Mouse (Mus musculus): ENCODE results near the gene Syt3. TPM values are rescaled to one million over a fixed set of nuclear protein-coding genes. Genes with fewer than 3 reads are reported as not detected.

The Syt3 gene
- polyA plus RNA-seq, 1 experiment from 2014 or later: 2.7 TPM

DNA sequence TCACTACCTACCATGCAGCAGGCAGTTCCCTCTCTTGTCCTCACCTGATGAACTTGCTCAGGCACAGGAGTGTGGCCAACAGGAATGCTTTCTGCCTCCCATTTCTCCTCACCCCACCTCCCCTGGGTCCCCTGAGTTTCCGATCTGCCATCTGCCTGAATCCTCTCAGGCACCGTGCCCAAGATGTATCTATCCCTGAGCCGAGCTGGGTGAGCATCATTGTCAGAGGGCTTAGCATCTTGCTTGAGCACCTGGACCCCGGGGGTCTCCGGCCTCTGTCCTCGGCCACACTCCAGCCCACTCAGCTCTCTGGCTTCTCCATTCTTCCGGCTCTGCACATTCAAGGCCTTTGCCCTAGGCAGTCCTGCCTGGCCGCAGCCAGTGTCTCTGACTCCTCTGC lies 54.0 kb downstream of the Syt3 start:
- H3K9me3 ChIP-seq (replicated peaks): no peaks in the 10 kb centered on the region
- H3K9ac ChIP-seq: no peak overlapping the region
- no peaks in the 10 kb centered on the region for H3K36me3 ChIP-seq
- WGBS: 50% methylated on average over 8 of the region's 8 CpGs
- H3K4me2 ChIP-seq (replicated peaks): no peak overlapping the region
- no peak overlapping the region for H3K4me3 ChIP-seq (replicated peaks)
- H3K27me3 ChIP-seq: peaks cover 61% of the 10 kb centered on the region
- H3K27ac ChIP-seq (replicated peaks): no peak overlapping the region
- peaks cover 9% of the 10 kb centered on the region for H3K4me1 ChIP-seq
- no peak for ATAC-seq (ENCODE audit: insufficient number of reproducible peaks, low FRiP score, low TSS enrichment, low read depth)

DNA sequence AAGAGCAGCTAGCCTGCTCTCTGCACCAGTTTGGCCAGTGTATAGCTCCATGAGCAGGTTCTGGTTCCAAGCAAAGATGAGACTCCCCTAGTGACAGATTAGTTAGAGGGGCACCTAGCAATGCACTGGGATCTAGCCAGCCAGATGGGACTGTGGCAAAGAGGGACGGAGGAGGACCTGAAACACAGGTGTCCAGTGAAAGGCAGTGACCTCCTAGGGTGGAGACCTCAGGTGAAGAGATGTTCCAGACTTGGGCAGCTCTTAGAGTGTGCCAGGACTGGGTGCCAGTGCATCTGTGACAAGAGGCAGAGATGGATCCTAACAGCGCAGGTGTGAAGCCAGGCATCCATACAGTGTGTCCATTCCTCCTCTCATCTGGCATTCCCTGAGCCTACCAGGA lies 55.8 kb downstream of the Syt3 start:
- no peak overlapping the region for H3K27ac ChIP-seq (replicated peaks)
- H3K9ac ChIP-seq: no peak overlapping the region
- ATAC-seq (ENCODE audit: insufficient number of reproducible peaks, low FRiP score, low TSS enrichment, low read depth): no peak
- no peak overlapping the region for H3K4me3 ChIP-seq (replicated peaks)
- 73% methylated on average over 2 of the region's 2 CpGs for WGBS
- H3K9me3 ChIP-seq (replicated peaks): no peaks in the 10 kb centered on the region
- peaks cover 77% of the 10 kb centered on the region for H3K27me3 ChIP-seq
- peaks cover 13% of the 10 kb centered on the region for H3K4me1 ChIP-seq
- no peaks in the 10 kb centered on the region for H3K36me3 ChIP-seq
- no peak overlapping the region for H3K4me2 ChIP-seq (replicated peaks)

DNA sequence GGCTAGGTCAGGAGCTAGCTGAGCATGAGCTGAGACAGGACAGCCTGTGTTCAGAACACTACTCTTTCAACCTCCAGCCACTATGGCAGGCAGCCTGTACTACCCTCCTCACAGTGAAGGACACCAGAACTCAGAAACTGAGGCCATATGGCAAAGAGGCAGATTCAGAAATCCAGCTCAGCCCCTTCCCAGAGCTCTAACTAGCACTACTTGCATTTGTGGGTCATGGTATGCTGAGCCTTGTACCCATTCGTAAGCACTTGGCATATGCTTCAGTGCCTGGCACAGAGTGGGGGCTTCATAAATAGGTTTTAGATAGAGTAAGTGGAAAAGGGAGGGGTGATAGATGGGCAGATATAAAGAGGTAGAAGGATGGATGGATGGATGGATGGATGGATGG lies 56.6 kb downstream of the Syt3 start:
- no peak for ATAC-seq (ENCODE audit: insufficient number of reproducible peaks, low FRiP score, low TSS enrichment, low read depth)

DNA sequence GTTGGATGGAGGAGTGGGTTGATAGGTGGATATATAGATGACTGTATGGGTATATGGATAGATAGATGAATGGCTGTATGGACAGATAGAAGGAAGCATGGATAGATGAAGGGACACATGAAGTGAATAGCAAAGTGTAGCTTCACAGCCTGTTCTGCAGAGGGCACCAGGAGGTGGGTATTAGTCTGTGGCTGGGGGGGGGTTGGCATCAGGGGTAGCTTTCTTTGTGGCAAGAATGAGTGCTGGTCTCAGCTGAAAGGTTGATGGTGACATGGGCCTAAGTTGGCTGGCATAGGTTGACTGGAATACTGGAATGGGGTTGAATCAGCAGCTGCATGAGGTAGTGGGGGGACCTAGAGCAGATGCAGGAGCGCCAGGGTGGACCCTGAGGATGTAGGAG lies 57.3 kb downstream of the Syt3 start:
- peaks cover 85% of the 10 kb centered on the region for H3K27me3 ChIP-seq
- H3K27ac ChIP-seq (replicated peaks): no peak overlapping the region
- no peaks in the 10 kb centered on the region for H3K9me3 ChIP-seq (replicated peaks)
- H3K4me3 ChIP-seq (replicated peaks): 0 out of 2 replicates have a peak overlapping the region, but pooled peaks have one; percentile 37
- H3K9ac ChIP-seq: no peak overlapping the region
- ATAC-seq (ENCODE audit: insufficient number of reproducible peaks, low FRiP score, low TSS enrichment, low read depth): no peak
- peak overlapping the region; percentile 51; the same call in 1 of the 2 replicates for H3K4me2 ChIP-seq (replicated peaks)
- 11% methylated on average over 1 of the region's 1 CpGs for WGBS
- peaks cover 13% of the 10 kb centered on the region for H3K4me1 ChIP-seq
- no peaks in the 10 kb centered on the region for H3K36me3 ChIP-seq

More for the DNA sequence above, 56.6 kb downstream of the Syt3 start:
- Histone ChIP-seq H3K27ac (replicated peaks) (no peak overlapping the region), H3K36me3 (no peaks in the 10 kb centered on the region), H3K4me1 (peaks cover 13% of the 10 kb centered on the region), H3K27me3 (peaks cover 82% of the 10 kb centered on the region), H3K4me2 (replicated peaks) (no peak overlapping the region), H3K4me3 (replicated peaks) (no peak overlapping the region), H3K9ac (no peak overlapping the region), H3K9me3 (replicated peaks) (no peaks in the 10 kb centered on the region)
- WGBS: 85% methylated on average over 1 of the region's 1 CpGs

DNA sequence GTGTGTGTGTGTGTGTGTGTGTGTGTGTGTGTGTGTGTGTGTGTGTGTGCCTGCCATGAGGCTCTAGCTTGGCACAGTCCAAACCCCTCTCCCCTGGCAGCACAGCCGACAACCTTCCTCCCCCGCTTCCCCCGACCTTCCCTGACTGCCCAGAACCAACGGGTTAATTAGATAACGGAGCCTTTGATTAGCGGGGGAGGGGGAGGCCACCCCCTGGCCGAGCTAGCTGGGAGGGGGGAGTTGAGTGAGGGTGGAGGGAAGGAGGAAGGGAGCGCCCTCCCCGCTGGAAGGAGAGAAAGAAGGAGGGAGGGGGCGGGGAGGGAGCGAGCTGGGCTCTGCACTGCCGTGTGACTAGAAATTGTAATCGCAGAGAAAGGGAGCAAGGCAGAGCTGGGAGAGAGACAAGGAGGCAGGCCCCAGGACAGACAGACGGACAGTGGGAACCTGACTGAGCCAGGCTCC lies 57.8 kb downstream of the Syt3 start:
- peak overlapping the region; percentile 37 for H3K4me3 ChIP-seq (replicated peaks)
- ATAC-seq (ENCODE audit: insufficient number of reproducible peaks, low FRiP score, low TSS enrichment, low read depth): 0 out of 2 replicates have a peak, but pooled peaks have one; percentile 22
- H3K27me3 ChIP-seq: peaks cover 89% of the 10 kb centered on the region
- H3K27ac ChIP-seq (replicated peaks): no peak overlapping the region
- H3K9ac ChIP-seq: peak overlapping the region; percentile 31; the same call in 1 of the 2 replicates
- WGBS: 1% methylated on average over 14 of the region's 14 CpGs
- H3K4me2 ChIP-seq (replicated peaks): peak overlapping the region; percentile 51
- H3K9me3 ChIP-seq (replicated peaks): no peaks in the 10 kb centered on the region
- H3K36me3 ChIP-seq: no peaks in the 10 kb centered on the region
- H3K4me1 ChIP-seq: peaks cover 13% of the 10 kb centered on the region

DNA sequence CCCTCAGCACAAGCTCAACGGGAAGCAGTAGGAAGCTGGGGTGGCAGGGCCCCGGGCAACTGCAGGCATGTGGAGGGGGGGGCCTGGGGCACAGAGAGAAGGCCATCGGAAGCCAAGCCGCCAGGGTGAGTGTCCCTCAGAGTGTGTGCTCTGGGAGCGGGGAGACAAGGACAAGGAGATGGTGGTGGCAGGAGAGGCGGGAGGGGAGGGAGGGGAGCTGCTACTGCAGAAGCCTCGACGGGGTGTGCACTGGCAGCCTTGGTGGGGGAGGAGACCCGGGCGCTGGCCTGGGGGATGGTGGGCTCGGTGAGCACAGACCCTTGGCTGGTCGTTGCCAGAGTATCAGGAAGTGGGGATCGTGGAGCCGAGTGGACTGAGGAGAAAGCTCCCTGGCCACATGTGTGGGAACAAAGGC lies 58.5 kb downstream of the Syt3 start:
- Histone ChIP-seq H3K4me3 (replicated peaks) (peak overlapping the region; percentile 37), H3K36me3 (no peaks in the 10 kb centered on the region), H3K9ac (0 out of 2 replicates have a peak overlapping the region, but pooled peaks have one; percentile 9), H3K4me2 (replicated peaks) (peak overlapping the region; percentile 51), H3K9me3 (replicated peaks) (no peaks in the 10 kb centered on the region), H3K27ac (replicated peaks) (no peak overlapping the region), H3K27me3 (peaks cover 88% of the 10 kb centered on the region), H3K4me1 (peaks cover 13% of the 10 kb centered on the region)
- no peak for ATAC-seq (ENCODE audit: insufficient number of reproducible peaks, low FRiP score, low TSS enrichment, low read depth)
- WGBS: under 1% methylated on average over 13 of the region's 14 CpGs

DNA sequence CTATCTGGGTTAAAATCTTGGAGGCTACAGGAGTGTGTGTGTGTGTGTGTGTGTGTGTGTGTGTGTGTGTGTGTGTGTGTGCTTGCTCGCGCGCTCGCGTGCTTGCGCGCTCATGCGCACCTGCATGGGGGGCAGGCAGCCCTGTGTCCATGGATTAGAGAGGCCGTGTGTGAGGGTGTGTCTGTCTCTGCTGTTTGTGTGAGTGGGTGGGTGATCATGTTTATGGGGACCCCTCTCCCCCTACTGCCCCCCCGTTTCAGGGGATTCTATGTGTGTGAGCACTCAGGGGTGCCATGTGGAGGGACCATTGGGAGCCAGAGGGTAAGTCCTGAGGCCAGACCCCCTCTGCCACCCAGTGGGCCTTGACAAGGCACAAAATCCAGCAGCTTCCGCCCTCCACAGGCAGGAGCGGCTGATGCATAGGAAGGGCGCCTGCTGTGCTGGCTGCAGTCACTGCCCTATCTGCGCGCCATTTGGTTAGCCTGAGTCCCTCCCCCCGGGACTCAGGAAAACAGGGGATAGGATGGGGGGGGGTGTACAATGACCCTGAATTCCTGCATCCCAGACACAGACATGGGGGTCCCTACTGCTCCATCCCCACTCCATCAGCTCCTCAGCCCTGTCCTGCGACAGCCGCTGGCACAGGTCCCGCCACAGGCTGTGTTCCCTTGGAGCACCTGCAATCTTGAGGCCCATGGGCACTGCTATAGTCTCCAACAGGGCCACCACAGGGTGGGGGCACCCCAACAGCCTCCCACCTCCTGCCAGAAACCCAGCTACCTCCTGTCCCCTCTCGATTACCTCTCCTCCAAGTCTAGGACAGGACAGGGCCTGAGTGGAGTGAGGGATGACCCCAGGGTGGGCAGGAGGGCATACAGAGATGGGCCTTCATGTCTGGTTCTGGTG lies 59.6 kb downstream of the Syt3 start:
- Histone ChIP-seq H3K4me3 (replicated peaks) (peak overlapping the region; percentile 37), H3K36me3 (no peaks in the 10 kb centered on the region), H3K27ac (replicated peaks) (no peak overlapping the region), H3K4me2 (replicated peaks) (peak overlapping the region; percentile 51), H3K9me3 (replicated peaks) (no peaks in the 10 kb centered on the region), H3K9ac (no peak overlapping the region), H3K4me1 (peaks cover 13% of the 10 kb centered on the region), H3K27me3 (peaks cover 80% of the 10 kb centered on the region)
- ATAC-seq (ENCODE audit: insufficient number of reproducible peaks, low FRiP score, low TSS enrichment, low read depth): no peak
- 11% methylated on average over 20 of the region's 20 CpGs for WGBS

DNA sequence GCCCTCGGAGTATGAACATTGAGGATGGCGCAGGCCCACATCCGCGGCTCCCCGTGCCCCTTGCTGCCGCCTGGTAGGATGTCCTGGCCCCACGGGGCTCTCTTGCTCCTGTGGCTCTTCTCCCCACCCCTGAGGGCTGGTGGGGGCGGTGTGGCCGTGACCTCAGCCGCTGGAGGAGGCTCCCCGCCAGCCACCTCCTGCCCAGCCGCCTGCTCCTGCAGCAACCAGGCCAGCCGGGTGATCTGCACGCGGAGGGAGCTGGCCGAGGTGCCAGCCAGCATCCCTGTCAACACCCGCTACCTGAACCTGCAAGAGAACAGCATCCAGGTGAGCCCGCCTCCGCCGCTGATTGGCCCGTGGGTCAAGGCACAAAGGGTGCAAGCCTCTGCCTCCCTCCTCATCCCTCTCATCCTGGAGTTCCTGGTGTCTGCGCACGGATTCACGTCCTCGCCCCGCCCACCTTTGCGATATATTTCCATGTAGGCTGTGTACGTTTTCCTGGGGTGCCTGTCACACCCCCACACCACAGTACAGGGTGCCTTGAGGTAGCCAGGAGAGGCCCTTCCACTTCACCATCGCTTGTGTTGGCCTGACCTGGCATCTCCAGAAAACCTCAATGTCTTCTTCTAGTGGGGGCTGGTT lies 61.1 kb downstream of the Syt3 start:
- no peak overlapping the region for H3K4me2 ChIP-seq (replicated peaks)
- no peak overlapping the region for H3K27ac ChIP-seq (replicated peaks)
- H3K27me3 ChIP-seq: peaks cover 70% of the 10 kb centered on the region
- peaks cover 13% of the 10 kb centered on the region for H3K4me1 ChIP-seq
- no peak overlapping the region for H3K4me3 ChIP-seq (replicated peaks)
- no peaks in the 10 kb centered on the region for H3K36me3 ChIP-seq
- H3K9me3 ChIP-seq (replicated peaks): no peaks in the 10 kb centered on the region
- no peak for ATAC-seq (ENCODE audit: insufficient number of reproducible peaks, low FRiP score, low TSS enrichment, low read depth)
- H3K9ac ChIP-seq: no peak overlapping the region
- 23% methylated on average over 29 of the region's 29 CpGs for WGBS

DNA sequence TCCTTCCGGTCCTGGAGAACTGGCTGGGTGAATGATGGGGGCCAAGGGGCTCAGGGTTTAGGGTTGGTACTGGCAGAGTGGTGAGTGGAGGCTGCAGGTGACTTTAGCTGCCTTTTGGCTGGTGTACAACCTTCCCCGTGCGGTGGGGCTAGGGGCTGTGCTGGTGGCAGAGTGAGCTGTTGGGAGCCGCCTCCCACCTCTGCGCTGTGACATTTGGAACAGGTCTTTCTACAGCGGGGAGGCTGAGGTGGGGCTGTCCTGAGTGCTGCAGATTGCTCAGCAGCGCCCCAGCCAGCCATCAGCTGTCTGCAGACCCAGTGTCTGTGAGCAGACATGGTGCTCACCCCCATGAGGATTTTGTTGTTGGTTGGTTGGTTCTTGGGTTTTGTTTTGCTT lies 61.6 kb downstream of the Syt3 start:
- Histone ChIP-seq H3K4me3 (replicated peaks) (no peak overlapping the region), H3K4me1 (peaks cover 13% of the 10 kb centered on the region), H3K4me2 (replicated peaks) (no peak overlapping the region), H3K9me3 (replicated peaks) (no peaks in the 10 kb centered on the region), H3K27ac (replicated peaks) (no peak overlapping the region), H3K9ac (no peak overlapping the region), H3K36me3 (no peaks in the 10 kb centered on the region), H3K27me3 (peaks cover 65% of the 10 kb centered on the region)
- 31% methylated on average over 7 of the region's 7 CpGs for WGBS
- no peak for ATAC-seq (ENCODE audit: insufficient number of reproducible peaks, low FRiP score, low TSS enrichment, low read depth)

DNA sequence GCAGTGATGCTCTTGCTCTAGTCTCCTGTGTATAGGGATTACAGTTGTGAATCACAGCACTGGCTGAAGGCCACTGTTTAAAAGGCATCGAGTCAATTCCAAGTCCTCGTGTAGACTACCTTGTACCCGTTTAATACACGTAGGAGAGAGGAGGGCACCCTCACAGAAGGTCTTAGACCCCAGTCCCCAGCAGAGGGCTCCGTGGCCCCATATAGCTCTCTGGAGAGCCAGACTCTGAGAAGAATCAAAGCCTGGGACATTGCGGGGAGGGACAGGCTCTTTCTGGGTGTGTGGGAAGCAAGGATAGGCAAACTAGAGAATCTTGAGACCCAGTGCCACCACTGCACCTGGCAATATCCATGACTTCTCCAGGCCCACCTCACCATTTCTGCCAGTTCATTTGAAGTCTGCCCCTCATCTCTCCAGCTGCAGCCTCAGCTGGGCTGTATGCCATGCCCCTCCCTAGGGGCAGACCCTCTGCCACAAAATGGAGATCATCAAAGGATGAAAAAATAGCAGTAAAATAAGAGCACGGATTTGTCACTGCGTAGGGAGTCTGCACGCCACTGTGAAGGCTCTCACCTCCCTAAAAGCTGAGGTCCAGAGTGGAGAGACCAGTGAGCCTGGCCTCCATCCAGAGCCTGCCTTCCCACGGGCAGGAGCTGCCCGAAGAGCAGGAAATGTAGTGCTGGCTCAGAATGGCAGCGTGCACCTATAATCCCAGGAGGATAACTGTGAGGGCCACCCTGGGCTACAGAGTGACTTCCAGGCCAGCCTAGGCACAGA lies 62.4 kb downstream of the Syt3 start:
- H3K27ac ChIP-seq (replicated peaks): no peak overlapping the region
- no peak for ATAC-seq (ENCODE audit: insufficient number of reproducible peaks, low FRiP score, low TSS enrichment, low read depth)

More for the DNA sequence above, 62.4 kb downstream of the Syt3 start:
- H3K9ac ChIP-seq: no peak overlapping the region
- no peaks in the 10 kb centered on the region for H3K9me3 ChIP-seq (replicated peaks)
- H3K27me3 ChIP-seq: peaks cover 57% of the 10 kb centered on the region
- 46% methylated on average over 12 of the region's 12 CpGs for WGBS
- H3K4me3 ChIP-seq (replicated peaks): no peak overlapping the region
- no peak overlapping the region for H3K4me2 ChIP-seq (replicated peaks)
- peaks cover 13% of the 10 kb centered on the region for H3K4me1 ChIP-seq
- no peaks in the 10 kb centered on the region for H3K36me3 ChIP-seq
